Mouse (Mus musculus) kidney, adult 2 months (tissue): ENCODE data around the gene Zfp59. TPM values are rescaled to one million over a fixed set of nuclear protein-coding genes. Genes with fewer than 3 reads are reported as not detected.
"Not testable (repeated sequence)": the region's sequence is repeated elsewhere in the genome, so short reads cannot be mapped to it uniquely, and the experiment has no call there.

Experiments
- DNase-seq: peaks from one replicate; pipeline ENCODE4 v3.0.0; 2021
- H3K27ac ChIP-seq: fragments of 200-500 bp; 2 replicates; pipeline ENCODE4 v1.5.1; 2012; ENCODE audit warnings: low read depth, low read length, control low read depth, inconsistent platforms; ENCODE audit not compliant: insufficient read depth
- H3K27me3 ChIP-seq: fragments of 200-500 bp; replicated peaks from 2 replicates; pipeline ENCODE4 v1.6.1; 2012; ENCODE audit warnings: mild to moderate bottlenecking, moderate library complexity, low read length, inconsistent platforms; ENCODE audit not compliant: control insufficient read depth, insufficient read depth
- H3K36me3 ChIP-seq: fragments of 200-500 bp; 2 replicates; pipeline ENCODE4 v1.6.1; 2012; ENCODE audit warnings: mild to moderate bottlenecking, moderate library complexity, low read length, inconsistent platforms; ENCODE audit not compliant: control insufficient read depth, insufficient read depth
- H3K4me1 ChIP-seq: fragments of 200-500 bp; 2 replicates; pipeline ENCODE4 v1.6.1; 2011; ENCODE audit warnings: low read length; ENCODE audit not compliant: control insufficient read depth, insufficient read depth
- H3K4me3 ChIP-seq: fragments of 200-500 bp; 2 replicates; pipeline ENCODE4 v1.5.1; 2011; ENCODE audit warnings: mild to moderate bottlenecking, low read depth, low read length, control low read depth; ENCODE audit not compliant: insufficient read depth
- CTCF ChIP-seq: fragments of 200-500 bp; conservative IDR thresholded peaks from 2 replicates; pipeline ENCODE4 v1.5.1; 2011; ENCODE audit warnings: low read depth, mild to moderate bottlenecking, control low read depth, low read length, moderate library complexity, mixed read lengths; ENCODE audit not compliant: insufficient read depth, insufficient read length
- POLR2A ChIP-seq: fragments of 200-500 bp; IDR thresholded peaks from one replicate; pipeline ENCODE4 v1.6.1; 2011; ENCODE audit warnings: low read depth, low read length, control low read depth
- WGBS: fragments of 180-500 bp; shearing (Covaris S2); methylation state at CpG from one replicate; pipeline ENCODE4 v1.1.7; 2018; 5-methylcytosine and 5-hydroxymethylcytosine counted together
- polyA plus RNA-seq: library from polyadenylated mRNA; depleted of rRNA; stranded (reverse); fragments of >200 nt; gene quantifications from 2 replicates; pipeline ENCODE4 v1.2.3, GENCODE M21; 2012

Gene Zfp59
- polyA plus RNA-seq, 1 experiment, result 0.67 TPM

- peak; percentile 93 for DNase-seq
- Histone ChIP-seq H3K4me1 (no peaks in the 10 kb centered on the region), H3K36me3 (peaks cover 3% of the 10 kb centered on the region; the same call in 1 of the 2 replicates), H3K4me3 (peak overlapping the region; percentile 85), H3K27me3 (no peaks in the 10 kb centered on the region), H3K27ac (peak overlapping the region; percentile 43; the same call in 1 of the 2 replicates)
- WGBS, result under 1% methylated on average over 25 of the region's 25 CpGs
- TF ChIP-seq POLR2A (peak; percentile 45), CTCF (no peak)
Observed at GRCm38 (mm10) chr7:27804297-27805030, 33.9 kb upstream of the Zfp59 start.

GRCm38 (mm10) chr7:27806896-27807295 lies 31.5 kb upstream of the Zfp59 start, which contains the start of gene Zfp626:
Gene Zfp626 (plus strand): TSS chr7:27807196.
- H3K27ac ChIP-seq, H3K4me3 ChIP-seq, H3K36me3 ChIP-seq, H3K27me3 ChIP-seq, H3K4me1 ChIP-seq, DNase-seq: not testable (repeated sequence)
- WGBS, result 79% methylated on average over 3 of the region's 3 CpGs

GRCm38 (mm10) chr7:27807305-27807704 lies 31.1 kb upstream of the Zfp59 start:
- not testable (repeated sequence) for DNase-seq, H3K36me3 ChIP-seq, H3K4me3 ChIP-seq, H3K4me1 ChIP-seq, H3K27me3 ChIP-seq, H3K27ac ChIP-seq
- WGBS, result 81% methylated on average over 7 of the region's 7 CpGs

GRCm38 (mm10) chr7:27818526-27819110 lies 19.8 kb upstream of the Zfp59 start:
- TF ChIP-seq POLR2A, result no peak
- TF ChIP-seq CTCF, result no peak
- H3K4me1 ChIP-seq, result no peaks in the 10 kb centered on the region
- DNase-seq, result no peak
- no peak overlapping the region for H3K27ac ChIP-seq
- no peaks in the 10 kb centered on the region; the same call in 1 of the 2 replicates for H3K36me3 ChIP-seq
- no peak overlapping the region for H3K4me3 ChIP-seq
- no peaks in the 10 kb centered on the region for H3K27me3 ChIP-seq
- 93% methylated on average over 7 of the region's 7 CpGs for WGBS

- TF ChIP-seq CTCF (no peak), POLR2A (no peak)
Observed at GRCm38 (mm10) chr7:27822611-27823010, 15.8 kb upstream of the Zfp59 start.

GRCm38 (mm10) chr7:27834131-27834530 lies 4.3 kb upstream of the Zfp59 start:
- no peaks in the 10 kb centered on the region for H3K27me3 ChIP-seq
- TF ChIP-seq POLR2A (no peak), CTCF (no peak)
- H3K36me3 ChIP-seq, result no peaks in the 10 kb centered on the region
- H3K27ac ChIP-seq, result no peak overlapping the region
- 81% methylated on average over 2 of the region's 2 CpGs for WGBS
- DNase-seq, result no peak
- H3K4me1 ChIP-seq, result no peaks in the 10 kb centered on the region
- no peak overlapping the region for H3K4me3 ChIP-seq

More at GRCm38 (mm10) chr7:27822611-27823010, 15.8 kb upstream of the Zfp59 start:
- Histone ChIP-seq H3K27ac (no peak overlapping the region), H3K4me1 (no peaks in the 10 kb centered on the region), H3K27me3 (no peaks in the 10 kb centered on the region), H3K4me3 (no peak overlapping the region), H3K36me3 (no peaks in the 10 kb centered on the region; the same call in 1 of the 2 replicates)
- DNase-seq, result no peak

GRCm38 (mm10) chr7:27837896-27838295 lies 511 bp upstream of the Zfp59 start:
- TF ChIP-seq CTCF (no peak), POLR2A (no peak)
- no peak overlapping the region; the same call in 1 of the 2 replicates for H3K27ac ChIP-seq
- no peaks in the 10 kb centered on the region for H3K27me3 ChIP-seq
- peak; percentile 2 for DNase-seq
- peak overlapping the region; percentile 88 for H3K4me3 ChIP-seq
- no peaks in the 10 kb centered on the region for H3K36me3 ChIP-seq
- 22% methylated on average over 6 of the region's 6 CpGs for WGBS
- H3K4me1 ChIP-seq, result no peaks in the 10 kb centered on the region

GRCm38 (mm10) chr7:27839596-27839995 lies 1.2 kb downstream of the Zfp59 start:
- Histone ChIP-seq H3K4me1 (no peaks in the 10 kb centered on the region), H3K27ac (no peak overlapping the region), H3K4me3 (no peak overlapping the region), H3K27me3 (no peaks in the 10 kb centered on the region), H3K36me3 (no peaks in the 10 kb centered on the region)
- WGBS, result 97% methylated on average over 7 of the region's 7 CpGs
- TF ChIP-seq CTCF, result no peak
- TF ChIP-seq POLR2A, result no peak
- no peak for DNase-seq
